Mouse (Mus musculus) inflammation-experienced regulatory T-cells, adult 6 months (primary cell): ENCODE data around the gene Ksr1. TPM values are rescaled to one million over a fixed set of nuclear protein-coding genes. Genes with fewer than 3 reads are reported as not detected.

Experiments
- ATAC-seq: one replicate; pipeline ENCODE4 v1.8.0; 2017
- polyA plus RNA-seq, 3 experiments: library from polyadenylated mRNA; unstranded; fragments of 100-300 nt; shearing (Covaris generic); gene quantifications; one replicate each; pipeline ENCODE4 v1.2.1; 2017

Ksr1 gene
- polyA plus RNA-seq, 3 experiments from 2014 or later, result 3.6 to 4.6 (median 3.9) TPM

DNA sequence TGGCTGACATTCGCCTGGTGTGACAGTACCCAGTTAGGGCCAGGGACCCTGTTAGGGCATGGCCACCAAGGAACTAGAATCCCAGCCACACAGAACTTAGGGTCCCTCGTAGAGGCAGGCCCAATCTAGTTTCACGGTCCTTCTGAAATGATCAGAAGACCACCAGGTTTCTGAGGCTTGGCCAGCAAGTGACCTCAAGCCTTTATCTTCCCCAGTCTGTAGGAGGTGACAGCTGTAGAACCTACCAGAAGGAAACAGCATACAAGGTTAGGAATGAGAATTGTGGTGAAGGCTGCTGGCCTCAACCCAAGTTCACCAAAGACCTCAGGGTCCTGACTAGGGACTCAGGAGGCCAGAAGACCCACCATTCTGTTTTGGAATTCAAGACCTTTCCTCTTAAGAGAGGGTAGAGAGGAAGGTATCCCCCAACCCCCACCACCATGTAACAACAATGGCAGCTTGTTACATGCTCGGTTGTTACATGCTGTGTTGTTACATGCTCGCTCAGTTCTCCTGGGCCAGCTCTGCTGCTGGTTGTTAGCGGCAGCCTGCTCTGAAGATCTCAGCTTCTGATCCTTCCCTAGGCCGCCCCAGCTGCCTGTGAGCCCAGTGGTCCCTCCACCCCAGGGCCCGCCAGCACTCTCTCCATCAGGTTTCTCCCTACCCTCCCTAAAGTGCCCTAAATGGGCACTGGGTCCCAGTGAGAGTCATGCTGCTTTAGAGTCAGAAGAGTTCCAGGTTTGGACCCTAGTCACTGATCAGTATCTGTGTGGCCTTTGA is 169.3 kb downstream of the Ksr1 start:
- ATAC-seq, result no peak

DNA sequence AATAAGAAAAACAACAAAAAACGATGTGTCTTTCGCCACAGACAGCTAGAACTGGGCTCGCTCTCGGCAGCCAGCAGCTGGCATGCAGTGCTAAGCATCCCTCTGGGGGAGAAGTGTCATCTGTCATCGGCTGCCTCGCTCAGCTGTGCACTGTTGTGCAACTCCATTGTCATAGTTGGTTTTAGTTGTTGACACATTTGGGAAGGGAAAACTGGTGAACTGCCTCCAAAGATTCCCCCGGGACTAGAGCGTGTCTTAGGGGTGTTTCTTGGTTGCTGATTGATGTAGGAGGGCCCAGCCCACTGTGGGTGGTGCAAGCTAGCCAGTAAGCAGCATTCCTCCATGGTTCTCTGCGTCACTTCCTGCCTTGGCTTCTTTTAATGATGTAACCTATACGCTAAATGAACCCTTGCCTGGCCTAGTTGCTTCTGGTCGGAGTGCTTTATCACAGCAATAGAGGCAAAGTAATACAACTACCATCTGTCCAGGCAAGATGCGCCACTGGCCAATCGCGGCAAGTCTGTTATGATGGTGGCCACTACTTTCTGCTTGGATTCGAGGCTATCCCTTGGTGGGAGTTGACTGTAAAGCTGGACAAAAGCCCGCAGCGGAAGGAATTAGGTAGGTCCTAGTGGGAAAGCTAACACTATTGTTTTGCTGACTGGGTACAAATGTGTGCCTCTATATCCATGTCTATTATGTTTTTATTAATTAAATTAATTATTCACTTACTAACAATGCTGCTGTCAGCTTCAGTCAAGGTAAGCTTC is 172.6 kb downstream of the Ksr1 start:
- no peak for ATAC-seq

DNA sequence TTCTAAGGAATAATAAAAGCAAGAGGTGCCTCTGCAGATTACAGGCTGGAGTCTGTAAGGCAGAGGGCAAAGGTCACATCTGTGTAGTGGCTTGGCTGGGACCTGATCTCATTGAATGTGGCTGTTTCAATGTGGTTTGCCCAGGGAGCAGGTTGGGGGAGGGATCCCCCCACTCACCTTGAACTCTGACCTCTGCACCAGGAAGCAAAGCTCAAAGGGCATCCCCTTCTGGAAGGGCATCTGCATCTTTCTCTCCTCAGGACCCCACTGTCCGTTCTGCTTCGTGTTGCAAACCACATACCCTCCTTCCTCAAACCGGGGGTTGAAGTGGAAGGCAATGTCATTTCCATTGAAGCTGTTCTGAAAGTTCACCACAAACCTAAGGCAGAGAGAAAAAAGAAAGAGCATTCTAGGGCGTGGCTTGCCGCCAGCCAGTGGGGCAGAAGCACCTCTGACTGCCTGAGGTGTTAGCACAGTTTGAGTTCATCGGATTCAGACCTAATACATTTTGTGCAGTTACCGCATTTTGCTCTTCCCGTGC is 173.3 kb downstream of the Ksr1 start:
- ATAC-seq, result no peak

DNA sequence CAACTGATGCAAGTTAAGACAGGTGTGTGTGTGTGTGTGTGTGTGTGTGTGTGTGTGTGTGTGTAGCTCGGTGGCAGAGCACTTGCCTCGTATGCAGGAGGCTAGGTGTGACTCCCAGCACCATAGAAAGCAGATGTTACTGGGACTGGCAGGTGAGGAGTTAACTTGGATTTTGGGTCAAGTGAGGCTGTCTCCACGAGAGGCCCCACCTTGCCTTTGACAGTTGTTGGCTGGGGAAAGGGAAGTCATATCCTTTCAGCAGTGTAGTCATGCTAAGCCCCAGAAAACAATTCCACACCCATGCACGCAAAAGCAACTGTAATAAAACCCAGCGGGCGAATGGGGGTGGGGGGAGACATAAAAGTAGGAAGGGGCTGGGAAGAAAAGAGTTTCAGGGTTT is 173.9 kb downstream of the Ksr1 start:
- no peak for ATAC-seq

DNA sequence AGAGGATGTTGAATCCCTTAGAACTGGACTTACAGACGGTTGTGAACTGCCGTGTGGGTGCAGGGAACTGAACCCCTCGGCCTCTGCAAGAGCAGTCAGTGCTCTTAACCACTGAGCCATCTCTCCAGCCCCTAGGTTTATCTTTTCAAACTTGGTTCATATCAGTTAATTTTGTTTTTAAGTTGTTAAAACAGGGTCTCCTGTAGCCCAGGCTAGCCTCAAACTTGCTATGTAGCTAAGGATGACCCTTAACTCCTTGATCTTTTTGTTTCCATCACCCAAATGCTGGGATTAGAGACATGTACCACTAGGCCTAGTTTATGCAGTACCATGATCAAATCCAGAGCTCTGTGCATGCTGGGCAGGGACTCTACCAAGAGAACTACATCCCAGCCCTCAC is 174.5 kb downstream of the Ksr1 start:
- ATAC-seq, result no peak

DNA sequence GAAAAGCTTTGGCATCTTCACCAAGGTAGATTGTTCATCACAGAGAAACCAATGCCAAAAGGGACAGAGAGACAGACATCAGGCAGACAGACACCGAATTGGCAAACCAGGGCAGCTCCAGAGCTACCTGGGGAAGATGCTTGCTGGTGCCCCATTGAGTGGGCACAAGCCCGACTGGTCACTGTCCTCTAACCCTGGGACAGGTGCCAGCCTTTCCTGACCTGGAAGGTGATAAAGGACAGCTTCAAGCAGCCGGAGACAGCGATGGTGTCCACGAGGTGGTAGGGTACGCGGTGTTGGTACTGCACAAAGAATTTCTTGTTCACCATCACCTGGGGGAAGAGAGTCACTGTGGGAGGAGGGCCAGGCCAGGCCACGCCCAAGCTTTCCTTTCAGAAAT is 175.1 kb downstream of the Ksr1 start:
- ATAC-seq, result no peak

DNA sequence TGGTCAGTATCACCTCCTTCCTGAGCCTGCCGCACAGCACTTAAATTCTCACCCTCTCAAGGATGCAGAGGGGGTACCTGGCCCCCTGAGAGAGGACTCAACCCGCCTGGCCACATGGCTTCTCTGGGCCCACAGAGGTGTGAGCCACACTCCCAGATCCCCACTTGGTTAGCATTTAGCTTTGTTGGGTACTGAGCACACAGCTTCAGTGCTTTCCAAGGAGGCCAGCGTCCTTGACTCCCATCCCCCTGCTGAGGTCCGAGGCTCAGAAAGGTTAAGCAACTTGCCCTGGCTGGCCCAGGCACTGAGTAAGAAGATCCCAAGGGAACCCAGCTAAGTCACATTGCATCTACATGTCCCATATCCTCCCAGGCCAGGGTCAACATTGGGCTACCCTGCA is 178.1 kb downstream of the Ksr1 start:
- no peak for ATAC-seq

DNA sequence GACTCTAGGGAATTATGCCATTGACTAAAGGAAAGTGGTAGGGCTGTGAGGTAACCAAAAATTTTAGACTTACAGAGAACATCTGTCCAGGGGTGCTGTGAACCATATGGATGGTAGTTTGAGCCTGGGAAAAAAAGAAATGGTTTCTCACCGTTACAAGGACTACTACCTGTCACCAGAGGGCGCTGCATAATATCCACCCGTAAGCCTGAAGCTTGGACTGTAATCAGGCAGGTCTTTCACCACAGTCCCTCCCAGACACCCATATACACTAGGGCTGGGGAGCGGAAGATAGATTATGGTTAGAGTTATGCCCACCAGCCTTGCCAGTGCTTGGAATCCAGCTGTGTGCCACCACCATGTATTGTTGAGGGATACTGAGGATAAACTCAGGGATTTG is 178.8 kb downstream of the Ksr1 start:
- peak; percentile 21 for ATAC-seq

Other genes starting within 250 kb of the Ksr1 start
- not detected for gene Nos2, start 225.6 kb downstream of the Ksr1 start, polyA plus RNA-seq
- gene Lgals9, start 161.5 kb downstream of the Ksr1 start, polyA plus RNA-seq, result 100 to 1,000 TPM; 166 to 316 (median 259) TPM
- gene Wsb1, start 108.3 kb upstream of the Ksr1 start, polyA plus RNA-seq, result 100 to 1,000 TPM in 1 of 3 experiments, 10 to 100 TPM in 2; 76.6 to 101 (median 89.4) TPM
- gene Gm9964, start 150.5 kb upstream of the Ksr1 start, polyA plus RNA-seq, result not detected
- gene Nf1, start 193.3 kb upstream of the Ksr1 start, polyA plus RNA-seq, result 1 to 10 TPM; 2.0 to 2.7 (median 2.4) TPM